ENCODE assay signal across 9 mouse cellular contexts in genomic region chr17:33897114-33897794, GRCm38 (mm10). TPM values are rescaled to one million over a fixed set of nuclear protein-coding genes. Genes with fewer than 3 reads are reported as not detected.
DNase-seq lines count a peak whose midpoint lies in the region; ATAC-seq and TF ChIP-seq lines count a peak whose summit lies in the region.
"Had no signal": no experiment of that assay in that cellular context is flagged by ENCODE, and none has a peak within 500 bp of the region (broad histone marks: within the 10 kb centered on the region; RNA-seq: fewer than 3 reads in every experiment).

No protein-coding gene starts in this region.

- no peak overlapping the region for H3K4me2 ChIP-seq in kidney, postnatal 0 days (ENCODE audit: low read length)
- H3K4me2 ChIP-seq in kidney, embryonic 14.5 days (replicated peaks; ENCODE audit: low read depth, low read length) = no peak overlapping the region
- H3K4me2 ChIP-seq in liver, embryonic 15.5 days = no peak overlapping the region
- H3K4me2 ChIP-seq: heart, embryonic 13.5 days had no signal

- ATAC-seq in kidney, postnatal 0 days (replicated peaks; ENCODE audit: low FRiP score, low read depth) = no peak; the same call in 1 of the 2 replicates
- no peak for ATAC-seq in kidney, embryonic 14.5 days (ENCODE audit: low FRiP score, low TSS enrichment)
- ATAC-seq in liver, embryonic 15.5 days (ENCODE audit: insufficient read depth) = no peak

- H3K4me1 ChIP-seq in kidney, postnatal 0 days (replicated peaks; ENCODE audit: insufficient read depth, low read length) = no peaks in the 10 kb centered on the region
- no peaks in the 10 kb centered on the region for H3K4me1 ChIP-seq in kidney, embryonic 14.5 days (ENCODE audit: control insufficient read depth, insufficient read depth, low read length)
- peaks cover 58% of the 10 kb centered on the region for H3K4me1 ChIP-seq in liver, embryonic 15.5 days (replicated peaks)

- H3K27me3 ChIP-seq in kidney, postnatal 0 days (ENCODE audit: insufficient read depth, low read length) = no peaks in the 10 kb centered on the region
- H3K27me3 ChIP-seq in kidney, embryonic 14.5 days (ENCODE audit: control insufficient read depth, insufficient read depth, low read length) = no peaks in the 10 kb centered on the region
- no peaks in the 10 kb centered on the region for H3K27me3 ChIP-seq in liver, embryonic 15.5 days
- H3K27me3 ChIP-seq: heart, embryonic 13.5 days had no signal

- H3K36me3 ChIP-seq in kidney, postnatal 0 days (ENCODE audit: insufficient read depth, low read length) = no peaks in the 10 kb centered on the region
- H3K36me3 ChIP-seq in kidney, embryonic 14.5 days (ENCODE audit: control insufficient read depth, insufficient read depth, low read length) = no peaks in the 10 kb centered on the region
- no peaks in the 10 kb centered on the region for H3K36me3 ChIP-seq in liver, embryonic 15.5 days (replicated peaks)
- H3K36me3 ChIP-seq: heart, embryonic 13.5 days had no signal

- no peak overlapping the region for H3K27ac ChIP-seq in kidney, postnatal 0 days
- H3K27ac ChIP-seq in kidney, embryonic 14.5 days (ENCODE audit: low read depth, low read length) = no peak overlapping the region
- H3K27ac ChIP-seq in liver, embryonic 15.5 days (replicated peaks) = peak overlapping the region; percentile 38; the same call in 1 of the 2 replicates
- H3K27ac ChIP-seq: heart, embryonic 13.5 days had no signal

- H3K9ac ChIP-seq in kidney, postnatal 0 days (ENCODE audit: low read depth, low read length) = no peak overlapping the region
- no peak overlapping the region for H3K9ac ChIP-seq in kidney, embryonic 14.5 days (ENCODE audit: low read depth, low read length)
- no peak overlapping the region for H3K9ac ChIP-seq in liver, embryonic 15.5 days
- H3K9ac ChIP-seq: heart, embryonic 13.5 days had no signal

- H3K4me3 ChIP-seq in kidney, postnatal 0 days (replicated peaks; ENCODE audit: low read depth, low read length) = no peak overlapping the region
- no peak overlapping the region for H3K4me3 ChIP-seq in kidney, embryonic 14.5 days (ENCODE audit: low read length)
- no peak overlapping the region for H3K4me3 ChIP-seq in liver, embryonic 15.5 days (replicated peaks)
- H3K4me3 ChIP-seq: heart, embryonic 13.5 days had no signal

- DNase-seq in kidney, postnatal 0 days (ENCODE audit: low spot score) = peak; percentile 85
- DNase-seq in MEL-GATA-1-ER (ENCODE audit: extremely low read depth, low read depth) = peak; percentile 70
- peak; percentile 85 for DNase-seq in embryo, embryonic 10 days (ENCODE audit: low spot score)
- DNase-seq in urinary bladder, postnatal 25 days (ENCODE audit: low spot score) = no peak
- no peak for DNase-seq in right cerebral cortex, postnatal 10 days (ENCODE audit: low spot score in 2 of 2)
- DNase-seq in urinary bladder, postnatal 10 days (ENCODE audit: low spot score) = no peak

- H3K9me3 ChIP-seq in kidney, postnatal 0 days (replicated peaks; ENCODE audit: low read length) = no peaks in the 10 kb centered on the region
- no peaks in the 10 kb centered on the region for H3K9me3 ChIP-seq in kidney, embryonic 14.5 days (ENCODE audit: control insufficient read depth, low read length)
- no peaks in the 10 kb centered on the region for H3K9me3 ChIP-seq in liver, embryonic 15.5 days (replicated peaks)
- H3K9me3 ChIP-seq: heart, embryonic 13.5 days had no signal

- TF ChIP-seq CTCF in kidney, postnatal 0 days (IDR thresholded peaks at IDR 0.05; ENCODE audit: low read depth) = peak; percentile 89

- 46% methylated on average over 6 of the region's 6 CpGs for WGBS in kidney, postnatal 0 days
- WGBS in kidney, embryonic 14.5 days = 43% methylated on average over 6 of the region's 6 CpGs
- WGBS in liver, embryonic 15.5 days (ENCODE audit: insufficient replicate concordance) = 6% methylated on average over 6 of the region's 6 CpGs

RNA-seq across cellular contexts. Expression of gene Kifc1, which starts 6.8 kb away (rescaled TPM):
- polyA plus RNA-seq in kidney, postnatal 0 days (2015; fragmentation: Nextera tagmentation; extraction: Ambion mirVana) = 3.4 TPM in 2 replicates
- 6.2 and 20.8 TPM in 2 replicates for polyA plus RNA-seq in kidney, embryonic 14.5 days (2014; fragmentation: Nextera tagmentation; extraction: Ambion mirVana)
- polyA plus RNA-seq in liver, embryonic 15.5 days (2015; fragmentation: Nextera tagmentation; extraction: Ambion mirVana) = 7.5 and 8.3 TPM in 2 replicates

RNA-seq across cellular contexts. Expression of gene Platr17, which starts 7.7 kb away (rescaled TPM):
- 0.29 TPM in 1 of 2 replicates, not detected in the other for polyA plus RNA-seq in kidney, postnatal 0 days (2015; fragmentation: Nextera tagmentation; extraction: Ambion mirVana)
- not detected in 2 replicates for polyA plus RNA-seq in kidney, embryonic 14.5 days (2014; fragmentation: Nextera tagmentation; extraction: Ambion mirVana)
- 0.35 and 0.38 TPM in 2 replicates for polyA plus RNA-seq in liver, embryonic 15.5 days (2015; fragmentation: Nextera tagmentation; extraction: Ambion mirVana)

RNA-seq across cellular contexts. Expression of gene Daxx, which starts 12.0 kb away (rescaled TPM):
- 33.4 and 39.5 TPM in 2 replicates for polyA plus RNA-seq in kidney, postnatal 0 days (2015; fragmentation: Nextera tagmentation; extraction: Ambion mirVana)
- 31.9 and 50.8 TPM in 2 replicates for polyA plus RNA-seq in kidney, embryonic 14.5 days (2014; fragmentation: Nextera tagmentation; extraction: Ambion mirVana)
- 18.7 and 20.4 TPM in 2 replicates for polyA plus RNA-seq in liver, embryonic 15.5 days (2015; fragmentation: Nextera tagmentation; extraction: Ambion mirVana)

RNA-seq across cellular contexts. Expression of gene Tapbp, which starts 18.4 kb away (rescaled TPM):
- polyA plus RNA-seq in kidney, postnatal 0 days (2015; fragmentation: Nextera tagmentation; extraction: Ambion mirVana) = 50.6 and 53.2 TPM in 2 replicates
- polyA plus RNA-seq in kidney, embryonic 14.5 days (2014; fragmentation: Nextera tagmentation; extraction: Ambion mirVana) = 17.4 and 24.6 TPM in 2 replicates
- 33.3 and 35.7 TPM in 2 replicates for polyA plus RNA-seq in liver, embryonic 15.5 days (2015; fragmentation: Nextera tagmentation; extraction: Ambion mirVana)

RNA-seq across cellular contexts. Expression of gene Zbtb22, which starts 18.4 kb away (rescaled TPM):
- polyA plus RNA-seq in kidney, postnatal 0 days (2015; fragmentation: Nextera tagmentation; extraction: Ambion mirVana) = 19.8 TPM in 2 replicates
- 11.1 TPM in 2 replicates for polyA plus RNA-seq in kidney, embryonic 14.5 days (2014; fragmentation: Nextera tagmentation; extraction: Ambion mirVana)
- polyA plus RNA-seq in liver, embryonic 15.5 days (2015; fragmentation: Nextera tagmentation; extraction: Ambion mirVana) = 8.2 and 9.8 TPM in 2 replicates

Comparison
In these comparisons a context has a peak if more than half of its experiments do, and no peak if none do; other contexts are left out.
1. DNase-seq: peak in kidney, postnatal 0 days (single experiment), MEL-GATA-1-ER (single experiment) and embryo, embryonic 10 days (single experiment); none in urinary bladder, postnatal 25 days (single experiment), right cerebral cortex, postnatal 10 days (0 of 2) and urinary bladder, postnatal 10 days (single experiment).